Mouse (Mus musculus) intestine, embryonic 14.5 days (tissue): ENCODE data around the gene Gm14692. TPM values are rescaled to one million over a fixed set of nuclear protein-coding genes. Genes with fewer than 3 reads are reported as not detected.
"Not testable (repeated sequence)": the region's sequence is repeated elsewhere in the genome, so short reads cannot be mapped to it uniquely, and the experiment has no call there.

Source experiments
- ATAC-seq: fragments of 200-750 bp; cut with Nextera tagmentation; replicated peaks from 2 replicates; pipeline ENCODE4 v1.8.0; 2017; ENCODE audit warnings: low read depth, moderate number of reproducible peaks, moderate TSS enrichment, moderate library complexity; ENCODE audit not compliant: low FRiP score, low TSS enrichment
- DNase-seq: peaks from one replicate; pipeline ENCODE4 v3.0.0-alpha.2; 2018; ENCODE audit warnings: low spot score
- H3K27ac ChIP-seq: fragments of 300-500 bp; sonication (generic); 2 replicates; pipeline ENCODE4 v1.5.1; 2014; ENCODE audit warnings: low read depth, mild to moderate bottlenecking, control low read depth
- H3K27me3 ChIP-seq: fragments of 300-500 bp; sonication (generic); replicated peaks from 2 replicates; pipeline ENCODE4 v1.6.1; 2014; ENCODE audit warnings: low read length, control low read depth; ENCODE audit not compliant: control insufficient read depth, insufficient read depth
- H3K36me3 ChIP-seq: fragments of 300-500 bp; sonication (generic); 2 replicates; pipeline ENCODE4 v1.6.1; 2014; ENCODE audit warnings: low read length, control low read depth; ENCODE audit not compliant: control insufficient read depth, insufficient read depth
- H3K4me1 ChIP-seq: fragments of 300-500 bp; sonication (generic); replicated peaks from 2 replicates; pipeline ENCODE4 v1.6.1; 2014; ENCODE audit warnings: low read length, control low read depth, mixed read lengths; ENCODE audit not compliant: control insufficient read depth, insufficient read depth
- H3K4me2 ChIP-seq: fragments of 300-500 bp; sonication (generic); 2 replicates; pipeline ENCODE4 v1.6.1; 2014; ENCODE audit warnings: low read length
- H3K4me3 ChIP-seq: fragments of 300-500 bp; sonication (generic); 2 replicates; pipeline ENCODE4 v1.5.1; 2014; ENCODE audit warnings: low read depth, low read length, control low read depth, mixed read lengths
- H3K9ac ChIP-seq: fragments of 300-500 bp; sonication (generic); 2 replicates; pipeline ENCODE4 v1.6.1; 2014; ENCODE audit warnings: mild to moderate bottlenecking, low read length
- H3K9me3 ChIP-seq: fragments of 300-500 bp; sonication (generic); 2 replicates; pipeline ENCODE4 v1.6.1; 2016; ENCODE audit warnings: low read length, control low read depth; ENCODE audit not compliant: control insufficient read depth
- WGBS: fragments of 180-500 bp; shearing (Covaris S2); extraction: QIAGEN DNeasy Blood & Tissue Kit; methylation state at CpG from one replicate; pipeline ENCODE4 v1.1.7; 2014; 5-methylcytosine and 5-hydroxymethylcytosine counted together
- polyA plus RNA-seq: library from polyadenylated mRNA; unstranded; fragments of >200 nt; fragmentation: Nextera tagmentation; extraction: Ambion mirVana; gene quantifications from 2 replicates; pipeline ENCODE4 v1.2.1, GENCODE M21; 2014

The Gm14692 gene
- not detected in 2 replicates for polyA plus RNA-seq

DNA sequence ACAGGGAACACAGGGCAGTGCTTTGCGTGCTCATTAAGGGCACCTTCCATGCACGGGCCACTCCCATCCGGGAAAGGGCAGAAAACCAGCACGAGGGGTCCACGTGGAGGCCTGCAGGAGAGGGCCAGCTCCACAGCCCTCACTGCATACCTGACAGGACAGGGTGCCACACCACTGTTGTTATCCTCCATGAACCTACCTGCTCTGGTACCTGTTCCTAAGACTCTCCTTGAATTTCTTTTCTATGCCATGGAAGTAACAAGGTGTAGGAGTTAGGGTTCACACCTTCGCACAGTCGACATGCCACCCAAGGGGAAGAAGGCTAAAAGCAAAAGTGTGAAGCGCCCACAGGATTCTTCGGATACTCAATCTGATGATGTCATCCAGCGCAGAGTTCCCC is at the start of gene Gm14692:
Gene Gm14692, plus strand, starts transcription at position 301 of the 400 bp plus-strand sequence.
- not testable (repeated sequence) for ATAC-seq, DNase-seq
- 100% methylated on average over 1 of the region's 10 CpGs for WGBS

DNA sequence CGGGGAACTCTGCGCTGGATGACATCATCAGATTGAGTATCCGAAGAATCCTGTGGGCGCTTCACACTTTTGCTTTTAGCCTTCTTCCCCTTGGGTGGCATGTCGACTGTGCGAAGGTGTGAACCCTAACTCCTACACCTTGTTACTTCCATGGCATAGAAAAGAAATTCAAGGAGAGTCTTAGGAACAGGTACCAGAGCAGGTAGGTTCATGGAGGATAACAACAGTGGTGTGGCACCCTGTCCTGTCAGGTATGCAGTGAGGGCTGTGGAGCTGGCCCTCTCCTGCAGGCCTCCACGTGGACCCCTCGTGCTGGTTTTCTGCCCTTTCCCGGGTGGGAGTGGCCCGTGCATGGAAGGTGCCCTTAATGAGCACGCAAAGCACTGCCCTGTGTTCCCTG is 2.0 kb upstream of the Gm14692 start, which contains the start of gene Gm1140:
Gene Gm1140, minus strand, starts transcription at position 101 of the 400 bp plus-strand sequence.
- not testable (repeated sequence) for H3K9me3 ChIP-seq, H3K27ac ChIP-seq, H3K4me1 ChIP-seq, H3K36me3 ChIP-seq, ATAC-seq, H3K27me3 ChIP-seq, H3K4me3 ChIP-seq, DNase-seq, H3K4me2 ChIP-seq, H3K9ac ChIP-seq
- WGBS: 90% methylated on average over 5 of the region's 11 CpGs

More for the DNA sequence above, at the start of gene Gm14692:
- H3K4me2 ChIP-seq, H3K4me3 ChIP-seq, H3K9me3 ChIP-seq, H3K9ac ChIP-seq, H3K4me1 ChIP-seq, H3K36me3 ChIP-seq, H3K27me3 ChIP-seq, H3K27ac ChIP-seq: not testable (repeated sequence)

Other genes with a start within 250 kb of the Gm14692 start
- gene Gm1140, start 2.1 kb upstream of the Gm14692 start, polyA plus RNA-seq: not detected in 2 replicates
- gene 4933436I01Rik, start 225.8 kb downstream of the Gm14692 start, polyA plus RNA-seq: not detected in 2 replicates